Comparison of ENCODE assay signal across 8 mouse cellular contexts in the genomic region with DNA sequence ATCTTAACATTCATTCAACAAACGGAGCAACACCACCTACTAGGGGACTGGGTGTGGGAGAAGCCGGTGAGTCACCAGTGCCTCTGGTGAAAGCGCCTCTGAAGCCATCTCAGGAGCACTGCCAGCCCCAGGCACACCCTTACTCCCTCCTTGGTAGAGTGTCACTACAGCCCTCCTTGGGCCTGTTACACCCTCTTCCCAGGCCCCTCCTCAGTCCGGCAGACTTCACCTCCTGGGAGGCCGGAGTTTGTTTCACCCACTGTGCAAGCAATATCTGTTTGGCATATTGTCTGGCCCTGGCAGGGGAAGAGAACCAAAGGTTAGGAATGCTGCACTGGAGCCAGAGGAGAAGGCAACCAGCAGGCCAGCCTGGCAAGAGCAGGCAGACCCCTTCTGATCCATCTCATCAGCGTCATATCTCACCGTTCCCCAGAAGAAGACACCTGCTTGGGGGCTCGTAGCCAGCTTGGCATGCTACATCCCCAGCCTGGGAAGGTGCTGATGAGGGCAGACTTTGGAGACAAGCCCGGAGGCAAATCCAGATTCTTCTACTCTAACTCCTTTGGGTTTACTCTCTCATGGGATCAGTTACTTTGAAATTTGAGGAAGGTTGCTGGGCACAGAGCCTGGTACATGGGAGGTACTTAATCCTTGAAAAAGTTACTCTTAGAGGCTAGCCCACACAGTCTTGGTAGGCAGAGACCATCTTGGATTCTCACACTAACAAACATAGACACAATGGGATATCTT. TPM values are rescaled to one million over a fixed set of nuclear protein-coding genes. Genes with fewer than 3 reads are reported as not detected.
DNase-seq lines count a peak whose midpoint lies in the region; ATAC-seq and TF ChIP-seq lines count a peak whose summit lies in the region.

No protein-coding gene starts in this region.

- ATAC-seq in heart, embryonic 11.5 days (replicated peaks; ENCODE audit: insufficient number of reproducible peaks, low FRiP score, low TSS enrichment): no peak

- peaks cover 16% of the 10 kb centered on the region for H3K4me1 ChIP-seq in heart, embryonic 11.5 days (ENCODE audit: control insufficient read depth, insufficient read depth, low read length)
- peaks cover 7% of the 10 kb centered on the region for H3K4me1 ChIP-seq in liver, adult 2 months (ENCODE audit: control insufficient read depth, insufficient read depth, low read length)

- no peak overlapping the region for H3K27ac ChIP-seq in heart, embryonic 11.5 days (ENCODE audit: low read depth, low read length)
- no peak overlapping the region for H3K27ac ChIP-seq in liver, adult 2 months (replicated peaks; ENCODE audit: insufficient read depth, low read depth, low read length)

- WGBS in heart, embryonic 11.5 days (ENCODE audit: insufficient replicate concordance): 59% methylated on average over 9 of the region's 9 CpGs
- 49% methylated on average over 9 of the region's 9 CpGs for WGBS in liver, adult 2 months

- TF ChIP-seq POLR2A in liver, adult 2 months (IDR thresholded peaks at IDR 0.05; ENCODE audit: extremely low read depth, insufficient read depth, low read length): no peak
- TF ChIP-seq POLR2A in myocyte (IDR thresholded peaks at IDR 0.05; ENCODE audit: insufficient read length, low read depth): no peak

- H3K36me3 ChIP-seq in heart, embryonic 11.5 days (ENCODE audit: control insufficient read depth, insufficient read depth, low read length): peaks cover 8% of the 10 kb centered on the region
- peaks cover 6% of the 10 kb centered on the region; the same call in 1 of the 2 replicates for H3K36me3 ChIP-seq in liver, adult 2 months (ENCODE audit: control insufficient read depth, insufficient read depth, low read length)
- H3K36me3 ChIP-seq in myocyte (ENCODE audit: control insufficient read depth, insufficient read depth): peaks cover 19% of the 10 kb centered on the region

- intact Hi-C loops in left cerebral cortex, postnatal 10 days (cut with DNase I): no loop called here

- H3ac ChIP-seq in myocyte (ENCODE audit: control insufficient read depth, insufficient read length): peak overlapping the region; percentile 30

- DNase-seq in cerebellum, adult 11-12 months: peak; percentile 55
- no peak for DNase-seq in cerebellum, postnatal 36 days
- peak; percentile 65 for DNase-seq in urinary bladder, postnatal 14 days (ENCODE audit: low spot score)
- DNase-seq in urinary bladder, postnatal 4 days (ENCODE audit: low spot score in 2 of 2): no peak
- peak; percentile 58 for DNase-seq in liver, adult 2 months (ENCODE audit: extremely low read depth, low read depth, low spot score)
- no peak for DNase-seq in left cerebral cortex, postnatal 10 days (ENCODE audit: extremely low spot score in 1 of 2, low spot score in 2 of 2)

- peak overlapping the region; percentile 80 for H3K4me3 ChIP-seq in heart, embryonic 11.5 days (ENCODE audit: low read depth, low read length)
- peak overlapping the region; percentile 19; the same call in 1 of the 2 replicates for H3K4me3 ChIP-seq in liver, adult 2 months (ENCODE audit: insufficient read depth, low read depth, low read length)
- H3K4me3 ChIP-seq in myocyte: peak overlapping the region; percentile 93

- peak overlapping the region; percentile 86 for H3K4me2 ChIP-seq in heart, embryonic 11.5 days
- peak overlapping the region; percentile 91 for H3K4me2 ChIP-seq in myocyte (ENCODE audit: low read depth)

- no peaks in the 10 kb centered on the region for H3K27me3 ChIP-seq in heart, embryonic 11.5 days (ENCODE audit: control insufficient read depth, insufficient read depth, low read length)
- no peaks in the 10 kb centered on the region for H3K27me3 ChIP-seq in liver, adult 2 months (ENCODE audit: control insufficient read depth, insufficient read depth, low read length)
- H3K27me3 ChIP-seq in myocyte (ENCODE audit: control insufficient read depth, insufficient read depth, insufficient read length): no peaks in the 10 kb centered on the region

- peaks cover 4% of the 10 kb centered on the region; the same call in 1 of the 2 replicates for H3K79me2 ChIP-seq in liver, adult 2 months (ENCODE audit: control insufficient read depth, insufficient read depth, low read length)
- peaks cover 55% of the 10 kb centered on the region for H3K79me2 ChIP-seq in myocyte (ENCODE audit: control insufficient read depth, insufficient read depth)

- H3K9me3 ChIP-seq in heart, embryonic 11.5 days (replicated peaks; ENCODE audit: control insufficient read depth, low read length): no peaks in the 10 kb centered on the region

- TF ChIP-seq CTCF in liver, adult 2 months (IDR thresholded peaks at IDR 0.05; ENCODE audit: low read depth, low read length): no peak

- H3K9ac ChIP-seq in heart, embryonic 11.5 days (ENCODE audit: low read depth, low read length): peak overlapping the region; percentile 88
- H3K9ac ChIP-seq in liver, adult 2 months (ENCODE audit: low read depth, low read length): peak overlapping the region; percentile 20; the same call in 1 of the 2 replicates

TF ChIP-seq in myocyte, 11 proteins besides CTCF, POLR2A, EP300 and RAD21:
- TF ChIP-seq TCF3 (IDR thresholded peaks at IDR 0.05; ENCODE audit: insufficient read length, low read depth) (no peak), POLR2AphosphoS2 (IDR thresholded peaks at IDR 0.05; ENCODE audit: insufficient read length, low read depth) (peak; percentile 20)
TF ChIP-seq in myocyte: peak in this region for 1.

RNA-seq across cellular contexts. Expression of a gene that starts 1.1 kb away (rescaled TPM):
- 29.1 and 34.3 TPM in 2 replicates for polyA plus RNA-seq in heart, embryonic 11.5 days (2014; fragmentation: Nextera tagmentation; extraction: Ambion mirVana)
- 4.5 and 7.6 TPM in 2 replicates for total RNA-seq in liver, adult 2 months (2014; rRNA removed)
- 8.2 and 9.4 TPM in 2 replicates for polyA plus RNA-seq in liver, adult 2 months (2012; rRNA removed)
- 84.1 TPM for polyA plus RNA-seq in myocyte (2012; fragmentation: generic; extraction: Trizol)
- total RNA-seq in left cerebral cortex, postnatal 10 days (2021): 10 to 100 TPM; 26.5 to 30.9 TPM

RNA-seq across cellular contexts. Expression of a gene that starts 1.3 kb away (rescaled TPM):
- 32.8 and 33.4 TPM in 2 replicates for polyA plus RNA-seq in heart, embryonic 11.5 days (2014; fragmentation: Nextera tagmentation; extraction: Ambion mirVana)
- 4.2 and 5.4 TPM in 2 replicates for total RNA-seq in liver, adult 2 months (2014; rRNA removed)
- 4.2 and 4.5 TPM in 2 replicates for polyA plus RNA-seq in liver, adult 2 months (2012; rRNA removed)
- polyA plus RNA-seq in myocyte (2012; fragmentation: generic; extraction: Trizol): 13.1 TPM
- 10 to 100 TPM; 19.3 to 19.7 TPM for total RNA-seq in left cerebral cortex, postnatal 10 days (2021)

RNA-seq across cellular contexts. Expression of a gene that starts 41.1 kb away (rescaled TPM):
- 9.4 and 10.6 TPM in 2 replicates for polyA plus RNA-seq in heart, embryonic 11.5 days (2014; fragmentation: Nextera tagmentation; extraction: Ambion mirVana)
- total RNA-seq in liver, adult 2 months (2014; rRNA removed): 12.4 and 12.6 TPM in 2 replicates
- polyA plus RNA-seq in liver, adult 2 months (2012; rRNA removed): 4.5 and 5.6 TPM in 2 replicates
- 7.4 TPM for polyA plus RNA-seq in myocyte (2012; fragmentation: generic; extraction: Trizol)
- 10 to 100 TPM in 1 of 2 experiments, 1 to 10 TPM in 1; 10.0 to 10.3 TPM for total RNA-seq in left cerebral cortex, postnatal 10 days (2021)

RNA-seq across cellular contexts. Expression of a gene that starts 41.1 kb away (rescaled TPM):
- polyA plus RNA-seq in heart, embryonic 11.5 days (2014; fragmentation: Nextera tagmentation; extraction: Ambion mirVana): 196 and 209 TPM in 2 replicates
- 11.5 and 19.6 TPM in 2 replicates for total RNA-seq in liver, adult 2 months (2014; rRNA removed)
- 3.2 and 3.5 TPM in 2 replicates for polyA plus RNA-seq in liver, adult 2 months (2012; rRNA removed)
- 69.5 TPM for polyA plus RNA-seq in myocyte (2012; fragmentation: generic; extraction: Trizol)
- 10 to 100 TPM; 44.2 to 49.7 TPM for total RNA-seq in left cerebral cortex, postnatal 10 days (2021)

Comparison
In these comparisons a context has a peak if more than half of its experiments do, and no peak if none do; other contexts are left out.
1. DNase-seq: peak in cerebellum, adult 11-12 months (single experiment), urinary bladder, postnatal 14 days (single experiment) and liver, adult 2 months (single experiment); none in cerebellum, postnatal 36 days (0 of 2), urinary bladder, postnatal 4 days (0 of 2) and left cerebral cortex, postnatal 10 days (0 of 2).
2. H3K4me3 ChIP-seq: peak in every context shown above with its lines; median percentile 93 in myocyte; 80 in heart, embryonic 11.5 days; 19 in liver, adult 2 months.